Mouse (Mus musculus): ENCODE measurements at regions not wholly inside any gene's neighbourhood (a gene's known extent, or its start where the extent isn't known, plus 50 kb on each side); places are given as distances from the start of the nearest gene placed in this dataset.

- Histone ChIP-seq H3K4me1 (peaks cover 23% of the 10 kb centered on the region), H3K27me3 (ENCODE audit: low read depth, poor library complexity, severe bottlenecking) (no peaks in the 10 kb centered on the region), H3K36me3 (no peaks in the 10 kb centered on the region), H3K4me3 (no peak overlapping the region), H3K27ac (peak overlapping the region; percentile 27; the same call in 1 of the 2 replicates), H3K9me3 (replicated peaks) (no peaks in the 10 kb centered on the region)
- WGBS, result 54% methylated on average over 13 of the region's 13 CpGs
- DNase-seq (ENCODE audit: low spot score), result no peak
These were observed 85.1 kb upstream of the Epcam start for GRCm38 (mm10) chr17:87550518-87551164.

DNA sequence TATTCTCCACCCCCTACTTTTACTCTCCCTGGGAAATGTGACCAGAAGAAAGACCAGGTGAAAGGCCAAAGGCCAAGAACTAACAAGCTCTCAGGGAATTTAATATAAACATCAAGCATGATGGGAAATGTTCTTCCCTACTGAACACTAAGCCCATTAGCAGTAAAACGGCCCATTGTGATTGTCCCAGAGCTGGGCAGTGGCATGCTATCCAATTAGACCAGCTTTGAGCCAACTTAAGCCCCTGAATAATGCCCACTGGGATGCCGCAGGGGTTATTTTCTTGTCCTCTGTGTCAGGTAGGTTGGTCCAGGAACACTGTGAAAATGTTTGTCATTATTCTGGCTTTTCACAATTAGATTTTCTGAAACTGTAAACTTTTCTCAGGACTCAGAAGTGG lies 81.2 kb upstream of the Epcam start:
- DNase-seq (ENCODE audit: low spot score), result no peak
- Histone ChIP-seq H3K4me1 (peaks cover 26% of the 10 kb centered on the region), H3K4me3 (no peak overlapping the region), H3K27me3 (ENCODE audit: low read depth, poor library complexity, severe bottlenecking) (no peaks in the 10 kb centered on the region), H3K9me3 (replicated peaks) (no peaks in the 10 kb centered on the region), H3K36me3 (no peaks in the 10 kb centered on the region), H3K27ac (no peak overlapping the region)
- WGBS, result 62% methylated on average over 2 of the region's 2 CpGs

DNA sequence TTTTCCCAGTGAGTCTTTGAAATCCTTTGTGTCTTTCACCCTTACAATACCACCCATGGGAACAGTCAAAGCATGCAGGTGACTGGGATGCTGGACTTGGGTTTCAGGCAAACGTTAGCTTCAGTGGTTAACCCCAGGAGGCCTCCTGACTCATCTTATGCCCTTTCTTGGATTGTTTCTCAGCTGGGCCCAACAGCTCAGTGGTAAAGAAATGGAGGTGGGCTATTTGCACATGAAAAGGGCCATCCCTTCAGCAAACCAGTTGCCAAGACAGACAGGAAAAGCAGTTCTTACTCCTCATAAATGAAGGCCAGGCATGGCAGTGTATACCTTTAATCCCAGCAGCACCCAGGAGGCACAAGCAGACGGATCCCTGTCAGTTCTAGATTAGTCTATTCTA lies 77.4 kb upstream of the Epcam start:
- H3K9me3 ChIP-seq (replicated peaks), result no peaks in the 10 kb centered on the region
- no peaks in the 10 kb centered on the region for H3K27me3 ChIP-seq (ENCODE audit: low read depth, poor library complexity, severe bottlenecking)
- peaks cover 16% of the 10 kb centered on the region for H3K4me1 ChIP-seq
- no peak for DNase-seq (ENCODE audit: low spot score)
- no peaks in the 10 kb centered on the region for H3K36me3 ChIP-seq
- 35% methylated on average over 2 of the region's 2 CpGs for WGBS
- no peak overlapping the region for H3K4me3 ChIP-seq
- no peak overlapping the region for H3K27ac ChIP-seq

GRCm38 (mm10) chr17:87559641-87560040 lies 76.1 kb upstream of the Epcam start:
- Histone ChIP-seq H3K36me3 (no peaks in the 10 kb centered on the region), H3K27me3 (ENCODE audit: low read depth, poor library complexity, severe bottlenecking) (no peaks in the 10 kb centered on the region), H3K4me3 (no peak overlapping the region), H3K4me1 (peaks cover 9% of the 10 kb centered on the region), H3K9me3 (replicated peaks) (no peaks in the 10 kb centered on the region), H3K27ac (no peak overlapping the region)
- DNase-seq (ENCODE audit: low spot score), result no peak
- 86% methylated on average over 10 of the region's 10 CpGs for WGBS

GRCm38 (mm10) chr17:87560923-87561322 lies 74.9 kb upstream of the Epcam start:
- DNase-seq (ENCODE audit: low spot score), result no peak
- peaks cover 3% of the 10 kb centered on the region; the same call in 1 of the 2 replicates for H3K4me1 ChIP-seq

GRCm38 (mm10) chr17:87563375-87563774 lies 72.4 kb upstream of the Epcam start:
- no peak for DNase-seq (ENCODE audit: low spot score)
- WGBS, result 94% methylated on average over 5 of the region's 5 CpGs
- Histone ChIP-seq H3K27ac (no peak overlapping the region), H3K27me3 (ENCODE audit: low read depth, poor library complexity, severe bottlenecking) (0 out of 2 replicates have a peak, but pooled peaks cover 12% of the 10 kb centered on the region), H3K4me1 (peaks cover 8% of the 10 kb centered on the region; the same call in 1 of the 2 replicates), H3K36me3 (no peaks in the 10 kb centered on the region), H3K4me3 (no peak overlapping the region), H3K9me3 (replicated peaks) (no peaks in the 10 kb centered on the region)

More at GRCm38 (mm10) chr17:87560923-87561322, 74.9 kb upstream of the Epcam start:
- 91% methylated on average over 7 of the region's 7 CpGs for WGBS
- Histone ChIP-seq H3K27ac (no peak overlapping the region), H3K27me3 (ENCODE audit: low read depth, poor library complexity, severe bottlenecking) (0 out of 2 replicates have a peak, but pooled peaks cover 1% of the 10 kb centered on the region), H3K9me3 (replicated peaks) (no peaks in the 10 kb centered on the region), H3K36me3 (no peaks in the 10 kb centered on the region), H3K4me3 (no peak overlapping the region)

DNA sequence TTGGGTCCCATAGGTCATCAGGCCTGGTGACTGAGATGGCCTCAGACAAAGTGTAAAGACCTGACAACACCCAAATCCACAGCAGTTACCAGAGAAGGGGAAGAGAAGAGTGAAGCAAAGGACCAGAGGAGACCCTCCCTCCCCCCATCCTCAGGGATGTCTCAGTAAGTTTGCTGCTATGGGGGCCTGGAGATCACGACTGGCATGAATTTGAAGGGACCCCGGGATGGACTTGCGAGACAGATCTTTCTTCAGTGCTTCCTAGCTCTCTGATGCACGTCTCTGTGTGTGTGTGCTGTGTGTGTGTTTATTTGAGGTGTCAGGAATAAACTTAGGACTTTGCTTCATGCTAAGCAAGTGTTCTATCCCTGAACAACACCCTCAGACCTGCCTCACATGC lies 70.1 kb upstream of the Epcam start:
- Histone ChIP-seq H3K4me1 (peaks cover 10% of the 10 kb centered on the region), H3K36me3 (no peaks in the 10 kb centered on the region), H3K4me3 (no peak overlapping the region), H3K9me3 (replicated peaks) (no peaks in the 10 kb centered on the region), H3K27ac (no peak overlapping the region), H3K27me3 (ENCODE audit: low read depth, poor library complexity, severe bottlenecking) (peaks cover 23% of the 10 kb centered on the region; the same call in 1 of the 2 replicates)
- DNase-seq (ENCODE audit: low spot score), result no peak
- 85% methylated on average over 4 of the region's 4 CpGs for WGBS

- no peak for DNase-seq (ENCODE audit: low spot score)
- H3K36me3 ChIP-seq, result no peaks in the 10 kb centered on the region
- H3K4me1 ChIP-seq, result peaks cover 17% of the 10 kb centered on the region
- peaks cover 28% of the 10 kb centered on the region; the same call in 1 of the 2 replicates for H3K27me3 ChIP-seq (ENCODE audit: low read depth, poor library complexity, severe bottlenecking)
- no peak overlapping the region for H3K4me3 ChIP-seq
- H3K27ac ChIP-seq, result 0 out of 2 replicates have a peak overlapping the region, but pooled peaks have one; percentile 59
- H3K9me3 ChIP-seq (replicated peaks), result no peaks in the 10 kb centered on the region
- 85% methylated on average over 3 of the region's 3 CpGs for WGBS
These were observed 69.5 kb upstream of the Epcam start for GRCm38 (mm10) chr17:87566296-87566695.

- no peaks in the 10 kb centered on the region for H3K36me3 ChIP-seq
- H3K27me3 ChIP-seq (ENCODE audit: low read depth, poor library complexity, severe bottlenecking), result peaks cover 28% of the 10 kb centered on the region; the same call in 1 of the 2 replicates
- no peak overlapping the region for H3K4me3 ChIP-seq
- WGBS, result 44% methylated on average over 9 of the region's 9 CpGs
- DNase-seq (ENCODE audit: low spot score), result no peak
- no peak overlapping the region for H3K27ac ChIP-seq
- H3K4me1 ChIP-seq, result peaks cover 20% of the 10 kb centered on the region
- H3K9me3 ChIP-seq (replicated peaks), result no peaks in the 10 kb centered on the region
These were observed 68.8 kb upstream of the Epcam start for GRCm38 (mm10) chr17:87566996-87567395.

- Histone ChIP-seq H3K4me1 (peaks cover 20% of the 10 kb centered on the region), H3K36me3 (no peaks in the 10 kb centered on the region), H3K9me3 (replicated peaks) (no peaks in the 10 kb centered on the region), H3K4me3 (no peak overlapping the region), H3K27ac (no peak overlapping the region), H3K27me3 (ENCODE audit: low read depth, poor library complexity, severe bottlenecking) (peaks cover 28% of the 10 kb centered on the region; the same call in 1 of the 2 replicates)
- no peak for DNase-seq (ENCODE audit: low spot score)
- 22% methylated on average over 2 of the region's 2 CpGs for WGBS
These were observed 68.3 kb upstream of the Epcam start for GRCm38 (mm10) chr17:87567475-87567874.

GRCm38 (mm10) chr17:87569981-87570380 lies 65.8 kb upstream of the Epcam start:
- H3K9me3 ChIP-seq (replicated peaks), result no peaks in the 10 kb centered on the region
- H3K4me3 ChIP-seq, result no peak overlapping the region
- no peak overlapping the region for H3K27ac ChIP-seq
- no peak for DNase-seq (ENCODE audit: low spot score)
- H3K27me3 ChIP-seq (ENCODE audit: low read depth, poor library complexity, severe bottlenecking), result peaks cover 28% of the 10 kb centered on the region; the same call in 1 of the 2 replicates
- 83% methylated on average over 9 of the region's 9 CpGs for WGBS
- H3K4me1 ChIP-seq, result peaks cover 20% of the 10 kb centered on the region
- H3K36me3 ChIP-seq, result no peaks in the 10 kb centered on the region

GRCm38 (mm10) chr17:87570676-87571344 lies 65.0 kb upstream of the Epcam start:
- Histone ChIP-seq H3K4me3 (peak overlapping the region; percentile 27), H3K4me1 (peaks cover 20% of the 10 kb centered on the region), H3K9me3 (replicated peaks) (no peaks in the 10 kb centered on the region), H3K36me3 (no peaks in the 10 kb centered on the region), H3K27me3 (ENCODE audit: low read depth, poor library complexity, severe bottlenecking) (peaks cover 28% of the 10 kb centered on the region; the same call in 1 of the 2 replicates), H3K27ac (0 out of 2 replicates have a peak overlapping the region, but pooled peaks have one; percentile 6)
- WGBS, result 43% methylated on average over 18 of the region's 18 CpGs
- DNase-seq (ENCODE audit: low spot score), result peak; percentile 53

DNA sequence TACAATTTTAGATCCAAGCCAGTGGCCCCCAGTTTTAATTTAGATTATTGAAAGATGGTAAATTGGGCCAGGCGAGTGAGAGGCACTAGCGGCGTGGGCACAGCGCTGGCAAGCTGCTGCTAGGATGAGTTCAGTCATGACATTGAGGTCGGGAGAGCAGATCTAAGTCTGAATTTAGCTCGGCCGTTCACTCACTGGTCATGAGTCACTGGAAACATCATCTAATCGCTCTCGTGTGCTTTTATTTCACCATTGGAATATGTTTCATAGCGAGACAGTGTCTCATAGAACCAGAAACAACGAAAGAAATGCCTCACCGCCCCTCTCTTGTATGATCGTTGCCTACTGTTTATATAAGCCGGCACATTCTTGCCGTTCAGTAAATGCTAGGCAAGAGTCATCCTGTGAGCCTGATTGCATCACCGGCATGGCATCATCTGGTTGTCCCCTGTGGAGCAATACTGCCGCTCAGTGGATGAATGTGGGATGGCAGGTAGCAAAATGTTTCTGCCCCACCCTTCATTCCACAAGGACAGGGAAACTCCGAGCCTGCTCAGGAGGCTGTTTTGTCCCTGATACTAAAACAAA lies 64.3 kb upstream of the Epcam start:
- Histone ChIP-seq H3K27ac (no peak overlapping the region), H3K9me3 (replicated peaks) (no peaks in the 10 kb centered on the region)

More for the DNA sequence above, 64.3 kb upstream of the Epcam start:
- DNase-seq (ENCODE audit: low spot score), result peak; percentile 95
- Histone ChIP-seq H3K36me3 (no peaks in the 10 kb centered on the region), H3K27me3 (ENCODE audit: low read depth, poor library complexity, severe bottlenecking) (peaks cover 22% of the 10 kb centered on the region; the same call in 1 of the 2 replicates), H3K4me1 (peaks cover 18% of the 10 kb centered on the region), H3K4me3 (peak overlapping the region; percentile 27)
- WGBS, result 12% methylated on average over 18 of the region's 18 CpGs

All from limb, embryonic 10.5 days (tissue).